Mouse (Mus musculus) kidney, embryonic 14.5 days (tissue): Measurements from ENCODE around the gene Trim80. TPM values are rescaled to one million over a fixed set of nuclear protein-coding genes. Genes with fewer than 3 reads are reported as not detected.
A peak's percentile ranks its signal among the peaks of the same experiment; 100 is the strongest.

Experiments used
- ATAC-seq: fragments of 200-750 bp; cut with Nextera tagmentation; 2 replicates; pipeline ENCODE4 v1.8.0; 2017; ENCODE audit warnings: moderate number of reproducible peaks, mild to moderate bottlenecking, moderate TSS enrichment, moderate library complexity; ENCODE audit not compliant: low FRiP score, low TSS enrichment
- H3K27ac ChIP-seq: fragments of 300-500 bp; sonication (generic); 2 replicates; pipeline ENCODE4 v1.5.1; 2014; ENCODE audit warnings: low read depth, mild to moderate bottlenecking, low read length, moderate library complexity, mixed read lengths
- H3K27me3 ChIP-seq: fragments of 300-500 bp; sonication (generic); 2 replicates; pipeline ENCODE4 v1.6.1; 2014; ENCODE audit warnings: mild to moderate bottlenecking, low read length; ENCODE audit not compliant: control insufficient read depth, insufficient read depth
- H3K36me3 ChIP-seq: fragments of 300-500 bp; sonication (generic); 2 replicates; pipeline ENCODE4 v1.6.1; 2014; ENCODE audit warnings: low read length, mixed read lengths; ENCODE audit not compliant: control insufficient read depth, insufficient read depth
- H3K4me1 ChIP-seq: fragments of 300-500 bp; sonication (generic); 2 replicates; pipeline ENCODE4 v1.6.1; 2014; ENCODE audit warnings: low read length, mixed read lengths; ENCODE audit not compliant: control insufficient read depth, insufficient read depth
- H3K4me2 ChIP-seq: fragments of 300-500 bp; sonication (generic); replicated peaks from 2 replicates; pipeline ENCODE4 v1.6.1; 2014; ENCODE audit warnings: low read depth, mild to moderate bottlenecking, low read length
- H3K4me3 ChIP-seq: fragments of 300-500 bp; sonication (generic); 2 replicates; pipeline ENCODE4 v1.5.1; 2014; ENCODE audit warnings: mild to moderate bottlenecking, low read length
- H3K9ac ChIP-seq: fragments of 300-500 bp; sonication (generic); 2 replicates; pipeline ENCODE4 v1.6.1; 2014; ENCODE audit warnings: low read depth, mild to moderate bottlenecking, low read length, moderate library complexity
- H3K9me3 ChIP-seq: fragments of 300-500 bp; sonication (generic); 2 replicates; pipeline ENCODE4 v1.6.1; 2016; ENCODE audit warnings: low read length; ENCODE audit not compliant: control insufficient read depth
- WGBS: fragments of 180-500 bp; shearing (Covaris S2); extraction: QIAGEN DNeasy Blood & Tissue Kit; methylation state at CpG from one replicate; pipeline ENCODE4 v1.1.7; 2014; 5-methylcytosine and 5-hydroxymethylcytosine counted together
- polyA plus RNA-seq: library from polyadenylated mRNA; unstranded; fragments of >200 nt; fragmentation: Nextera tagmentation; extraction: Ambion mirVana; gene quantifications from 2 replicates; pipeline ENCODE4 v1.2.1, GENCODE M21; 2014

Trim80 gene
- polyA plus RNA-seq, 1 experiment from 2014 or later: 0.14 TPM

DNA sequence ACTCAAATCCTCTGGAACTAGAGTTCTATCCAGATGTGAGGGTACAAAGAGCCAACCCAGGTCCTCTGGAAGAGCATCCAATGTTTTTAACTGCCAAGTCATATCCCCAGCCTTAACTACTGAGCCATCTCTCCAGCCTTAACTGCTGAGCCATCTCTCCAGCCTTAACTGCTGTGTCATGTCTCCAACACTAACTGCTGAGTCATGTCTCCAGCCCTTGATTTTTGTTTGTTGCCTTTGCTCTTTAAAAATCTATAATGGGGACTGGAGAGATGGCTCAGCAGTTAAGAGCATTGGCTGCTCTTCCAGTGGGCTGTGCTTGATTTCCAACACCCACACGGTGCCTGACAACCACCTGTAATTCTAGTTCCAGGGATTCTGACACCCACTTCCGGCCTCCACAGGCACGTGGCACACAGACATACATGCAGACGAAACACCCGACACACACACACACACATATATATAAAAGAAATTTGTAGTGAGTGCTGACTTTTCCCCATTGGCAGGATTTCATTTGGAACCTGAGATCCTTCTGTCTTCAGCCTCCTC lies 2.7 kb upstream of the Trim80 start:
- H3K4me1 ChIP-seq: 0 out of 2 replicates have a peak, but pooled peaks cover 6% of the 10 kb centered on the region

DNA sequence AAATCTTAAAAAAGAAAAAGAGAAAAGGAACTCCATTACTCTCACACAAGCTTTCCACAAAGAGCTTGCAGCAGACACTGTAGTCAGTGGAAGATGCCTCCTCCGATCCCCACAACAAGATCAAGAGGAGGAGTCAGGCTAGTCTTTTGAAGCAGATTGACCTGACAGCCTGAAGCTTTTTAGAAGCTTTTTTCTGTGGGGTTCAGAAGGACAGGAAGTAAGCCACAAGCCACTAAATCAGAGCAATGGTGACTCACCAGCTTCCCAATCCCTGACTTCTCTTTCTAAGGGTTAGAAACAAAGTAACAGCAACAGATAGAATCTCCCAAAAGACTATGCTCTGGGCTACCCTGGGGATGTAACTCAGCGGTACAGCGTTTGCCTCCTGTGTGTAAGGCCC lies 1.0 kb upstream of the Trim80 start:
- Histone ChIP-seq H3K27ac (no peak overlapping the region), H3K4me1 (0 out of 2 replicates have a peak, but pooled peaks cover 6% of the 10 kb centered on the region), H3K4me2 (no peak overlapping the region), H3K4me3 (no peak overlapping the region), H3K27me3 (no peaks in the 10 kb centered on the region), H3K9ac (no peak overlapping the region), H3K36me3 (no peaks in the 10 kb centered on the region), H3K9me3 (peaks cover 6% of the 10 kb centered on the region; the same call in 1 of the 2 replicates)
- ATAC-seq: no peak
- WGBS: 77% methylated on average over 3 of the region's 3 CpGs

More for the DNA sequence above, 2.7 kb upstream of the Trim80 start:
- H3K4me3 ChIP-seq: no peak overlapping the region
- no peak overlapping the region for H3K9ac ChIP-seq
- ATAC-seq: no peak
- WGBS: 63% methylated on average over 5 of the region's 5 CpGs
- H3K27me3 ChIP-seq: no peaks in the 10 kb centered on the region
- peaks cover 6% of the 10 kb centered on the region; the same call in 1 of the 2 replicates for H3K9me3 ChIP-seq
- H3K36me3 ChIP-seq: no peaks in the 10 kb centered on the region
- no peak overlapping the region for H3K27ac ChIP-seq
- no peak overlapping the region for H3K4me2 ChIP-seq

DNA sequence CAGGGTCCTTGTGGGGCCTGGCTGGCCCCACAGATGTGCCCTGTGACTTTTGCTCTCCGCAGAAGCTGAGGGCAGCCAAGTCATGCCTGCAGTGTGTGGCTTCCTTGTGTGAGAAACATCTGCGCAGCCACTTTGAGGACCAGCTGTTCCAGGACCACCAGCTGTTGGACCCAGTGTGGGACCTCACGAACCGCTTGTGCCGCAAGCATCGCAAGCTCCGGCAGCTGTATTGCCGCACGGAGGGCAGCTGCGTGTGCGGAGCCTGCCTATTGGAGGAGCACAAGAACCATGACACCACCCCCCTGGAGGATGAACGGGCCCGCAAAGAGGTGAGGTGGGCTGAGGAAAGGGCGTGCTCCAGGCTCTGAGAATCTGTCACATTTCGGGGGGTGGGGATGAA lies 1.1 kb downstream of the Trim80 start:
- 35% methylated on average over 15 of the region's 15 CpGs for WGBS
- no peak for ATAC-seq
- peaks cover 6% of the 10 kb centered on the region; the same call in 1 of the 2 replicates for H3K9me3 ChIP-seq
- H3K4me2 ChIP-seq: no peak overlapping the region
- no peak overlapping the region for H3K27ac ChIP-seq
- no peak overlapping the region for H3K9ac ChIP-seq
- no peaks in the 10 kb centered on the region for H3K36me3 ChIP-seq
- no peak overlapping the region for H3K4me3 ChIP-seq
- H3K27me3 ChIP-seq: no peaks in the 10 kb centered on the region
- 0 out of 2 replicates have a peak, but pooled peaks cover under 1% of the 10 kb centered on the region for H3K4me1 ChIP-seq

DNA sequence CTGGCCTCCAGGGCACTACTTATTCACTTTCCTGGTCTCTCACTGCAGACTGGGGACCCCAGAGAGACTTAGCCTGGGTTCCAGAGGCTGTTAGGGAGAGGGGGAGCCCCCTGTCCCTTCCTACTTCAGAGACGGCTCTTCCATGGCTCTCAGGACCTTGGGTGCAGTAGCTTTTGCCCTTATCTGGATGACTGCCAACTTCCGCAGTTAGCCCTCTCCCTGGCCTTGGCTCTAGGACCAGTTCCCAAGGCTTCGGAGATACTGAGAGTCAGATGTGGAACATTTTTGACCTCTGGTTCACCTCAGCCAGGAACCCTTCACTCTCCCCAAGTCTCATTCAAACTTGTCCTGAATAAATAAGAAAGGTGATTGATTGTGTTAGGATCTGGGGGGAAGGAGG lies 6.6 kb downstream of the Trim80 start:
- no peak overlapping the region for H3K4me3 ChIP-seq
- H3K4me2 ChIP-seq: no peak overlapping the region
- H3K4me1 ChIP-seq: peaks cover 19% of the 10 kb centered on the region
- H3K27ac ChIP-seq: no peak overlapping the region; the same call in 1 of the 2 replicates
- H3K9ac ChIP-seq: no peak overlapping the region
- 44% methylated on average over 3 of the region's 3 CpGs for WGBS
- no peaks in the 10 kb centered on the region for H3K36me3 ChIP-seq
- no peak for ATAC-seq
- H3K27me3 ChIP-seq: no peaks in the 10 kb centered on the region; the same call in 1 of the 2 replicates
- no peaks in the 10 kb centered on the region for H3K9me3 ChIP-seq

DNA sequence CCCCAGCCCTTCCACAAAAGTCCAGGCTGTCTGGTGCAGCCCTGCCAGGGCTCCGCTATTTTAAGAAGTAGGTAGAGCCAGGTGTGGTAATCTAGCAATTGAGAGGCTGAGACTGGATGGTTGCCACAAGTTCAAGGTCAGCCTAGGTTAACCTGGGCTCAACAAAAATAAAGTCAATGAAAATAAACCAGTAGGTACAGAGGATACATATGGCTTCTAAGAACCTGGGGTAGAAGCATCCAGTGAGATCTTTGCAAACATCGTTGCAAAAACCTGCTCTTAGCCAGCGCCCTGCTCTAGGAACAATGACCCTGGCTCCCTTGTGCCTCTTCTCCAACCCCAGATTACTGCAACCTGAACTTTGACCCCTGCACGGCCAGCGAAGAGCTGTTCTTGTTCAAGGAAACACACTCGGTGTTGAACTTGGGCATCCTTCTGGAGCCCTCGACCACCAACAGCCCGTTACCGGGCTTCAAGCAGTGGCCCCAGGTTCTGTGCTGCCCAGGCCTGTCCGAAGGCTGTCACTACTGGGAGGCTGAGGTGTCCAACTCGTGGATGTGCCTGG lies 7.1 kb downstream of the Trim80 start:
- H3K27me3 ChIP-seq: no peaks in the 10 kb centered on the region; the same call in 1 of the 2 replicates
- H3K4me1 ChIP-seq: peaks cover 19% of the 10 kb centered on the region
- no peaks in the 10 kb centered on the region for H3K9me3 ChIP-seq
- H3K27ac ChIP-seq: peak overlapping the region; percentile 57; the same call in 1 of the 2 replicates
- 85% methylated on average over 11 of the region's 11 CpGs for WGBS
- no peak overlapping the region for H3K9ac ChIP-seq
- H3K4me2 ChIP-seq: no peak overlapping the region
- no peaks in the 10 kb centered on the region for H3K36me3 ChIP-seq
- no peak for ATAC-seq
- no peak overlapping the region for H3K4me3 ChIP-seq

DNA sequence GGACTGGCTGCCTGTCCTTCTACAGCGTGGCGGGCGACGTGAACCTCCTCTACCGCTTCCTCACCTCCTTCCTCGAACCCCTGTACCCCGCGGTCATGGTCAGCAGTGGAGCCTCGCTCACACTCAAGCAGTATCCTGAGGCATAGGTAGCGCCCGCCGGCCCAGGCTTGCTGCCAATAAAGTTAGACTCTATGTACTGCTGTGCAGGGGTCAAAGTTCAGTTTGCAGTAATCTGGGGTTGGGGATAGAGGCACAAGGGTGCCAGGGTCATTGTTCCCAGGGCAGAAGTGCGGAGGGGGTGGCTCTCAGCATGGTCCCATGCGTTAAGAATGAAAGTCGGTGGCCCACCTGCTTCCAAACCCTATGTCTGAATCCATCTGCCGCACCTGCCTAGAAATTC lies 7.7 kb downstream of the Trim80 start:
- Histone ChIP-seq H3K9me3 (no peaks in the 10 kb centered on the region), H3K27me3 (no peaks in the 10 kb centered on the region; the same call in 1 of the 2 replicates), H3K4me1 (peaks cover 19% of the 10 kb centered on the region), H3K4me3 (no peak overlapping the region), H3K27ac (peak overlapping the region; percentile 57; the same call in 1 of the 2 replicates), H3K36me3 (no peaks in the 10 kb centered on the region), H3K4me2 (no peak overlapping the region), H3K9ac (no peak overlapping the region)
- no peak for ATAC-seq
- 91% methylated on average over 16 of the region's 16 CpGs for WGBS

DNA sequence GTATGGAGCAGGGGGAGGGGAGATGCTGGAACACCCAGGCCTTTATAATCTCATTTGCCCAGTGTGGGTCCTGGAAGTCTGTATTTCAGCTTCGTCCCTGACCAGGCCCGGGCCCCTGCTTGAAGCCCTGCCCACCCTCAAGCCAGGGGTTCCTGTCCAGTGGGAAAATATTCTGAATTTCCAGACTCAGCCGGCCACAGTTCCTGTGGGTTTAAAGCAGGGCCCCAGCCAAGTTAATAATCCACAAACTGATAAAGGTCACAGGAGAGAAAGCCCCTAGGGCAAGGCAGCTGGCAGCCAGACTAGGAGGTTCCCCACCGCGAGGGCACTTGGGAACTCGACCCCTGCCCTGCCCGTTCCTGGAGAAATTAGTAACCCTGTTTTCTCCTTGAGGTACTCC lies 8.7 kb downstream of the Trim80 start:
- peak overlapping the region; percentile 63 for H3K27ac ChIP-seq
- H3K9ac ChIP-seq: no peak overlapping the region
- no peak overlapping the region for H3K4me3 ChIP-seq
- no peak overlapping the region for H3K4me2 ChIP-seq
- peak; percentile 77 for ATAC-seq
- H3K4me1 ChIP-seq: peaks cover 19% of the 10 kb centered on the region
- no peaks in the 10 kb centered on the region for H3K36me3 ChIP-seq
- WGBS: 49% methylated on average over 7 of the region's 7 CpGs
- no peaks in the 10 kb centered on the region for H3K9me3 ChIP-seq
- no peaks in the 10 kb centered on the region; the same call in 1 of the 2 replicates for H3K27me3 ChIP-seq

DNA sequence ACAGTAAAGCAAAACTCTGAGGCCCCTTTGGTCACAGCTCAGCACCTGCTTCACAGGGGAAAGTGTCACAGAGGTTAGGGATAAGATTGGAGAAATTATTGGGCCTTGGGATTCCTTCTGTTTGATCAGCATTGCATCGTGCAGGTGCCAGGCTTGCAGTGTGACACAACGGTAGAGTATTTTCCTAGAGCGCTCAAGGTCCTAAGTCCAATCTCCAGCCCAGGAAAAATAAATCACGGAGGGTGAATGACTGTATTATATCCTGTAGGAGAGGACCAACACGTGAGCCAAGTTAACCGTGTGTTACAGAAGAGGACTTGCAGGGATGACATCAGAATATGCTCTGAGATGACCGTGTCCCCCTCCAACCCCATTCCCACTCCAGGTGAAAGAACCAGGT lies 9.8 kb downstream of the Trim80 start:
- no peak overlapping the region for H3K4me2 ChIP-seq
- ATAC-seq: no peak
- H3K36me3 ChIP-seq: no peaks in the 10 kb centered on the region
- H3K27me3 ChIP-seq: no peaks in the 10 kb centered on the region; the same call in 1 of the 2 replicates
- peaks cover 19% of the 10 kb centered on the region for H3K4me1 ChIP-seq
- 69% methylated on average over 7 of the region's 7 CpGs for WGBS
- H3K9me3 ChIP-seq: 0 out of 2 replicates have a peak, but pooled peaks cover 3% of the 10 kb centered on the region
- no peak overlapping the region for H3K4me3 ChIP-seq
- no peak overlapping the region for H3K27ac ChIP-seq
- no peak overlapping the region for H3K9ac ChIP-seq

DNA sequence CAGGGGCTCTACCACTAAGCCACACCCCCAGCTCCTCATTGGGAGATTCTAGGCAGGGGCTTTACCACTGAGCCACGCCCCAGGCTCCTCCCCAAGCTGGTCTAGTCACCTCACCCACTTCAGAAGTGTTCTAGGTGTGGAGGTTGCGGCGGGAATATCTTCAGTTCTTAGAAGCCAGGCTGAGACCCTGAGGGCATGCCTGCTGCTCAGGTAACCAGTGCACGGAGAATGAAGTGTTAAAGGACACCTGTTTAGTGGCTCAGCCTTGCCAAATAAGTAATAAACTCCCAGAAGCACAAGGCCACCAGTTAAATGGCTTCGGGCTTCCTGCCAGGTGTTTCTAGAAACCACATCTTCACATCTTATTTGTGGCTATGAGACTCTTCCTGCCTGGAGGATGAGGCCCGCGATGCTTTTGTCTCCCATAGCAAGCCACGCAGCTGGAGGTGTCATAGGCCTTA lies 11.5 kb downstream of the Trim80 start:
- ATAC-seq: no peak
- H3K4me2 ChIP-seq: no peak overlapping the region
- H3K4me3 ChIP-seq: no peak overlapping the region
- H3K27ac ChIP-seq: no peak overlapping the region
- H3K9ac ChIP-seq: no peak overlapping the region
- peaks cover 14% of the 10 kb centered on the region for H3K4me1 ChIP-seq
- no peaks in the 10 kb centered on the region for H3K36me3 ChIP-seq
- H3K27me3 ChIP-seq: no peaks in the 10 kb centered on the region; the same call in 1 of the 2 replicates
- WGBS: 84% methylated on average over 8 of the region's 8 CpGs
- 0 out of 2 replicates have a peak, but pooled peaks cover 3% of the 10 kb centered on the region for H3K9me3 ChIP-seq
